7 mouse cellular contexts compared by ENCODE assay signal in the genomic region with DNA sequence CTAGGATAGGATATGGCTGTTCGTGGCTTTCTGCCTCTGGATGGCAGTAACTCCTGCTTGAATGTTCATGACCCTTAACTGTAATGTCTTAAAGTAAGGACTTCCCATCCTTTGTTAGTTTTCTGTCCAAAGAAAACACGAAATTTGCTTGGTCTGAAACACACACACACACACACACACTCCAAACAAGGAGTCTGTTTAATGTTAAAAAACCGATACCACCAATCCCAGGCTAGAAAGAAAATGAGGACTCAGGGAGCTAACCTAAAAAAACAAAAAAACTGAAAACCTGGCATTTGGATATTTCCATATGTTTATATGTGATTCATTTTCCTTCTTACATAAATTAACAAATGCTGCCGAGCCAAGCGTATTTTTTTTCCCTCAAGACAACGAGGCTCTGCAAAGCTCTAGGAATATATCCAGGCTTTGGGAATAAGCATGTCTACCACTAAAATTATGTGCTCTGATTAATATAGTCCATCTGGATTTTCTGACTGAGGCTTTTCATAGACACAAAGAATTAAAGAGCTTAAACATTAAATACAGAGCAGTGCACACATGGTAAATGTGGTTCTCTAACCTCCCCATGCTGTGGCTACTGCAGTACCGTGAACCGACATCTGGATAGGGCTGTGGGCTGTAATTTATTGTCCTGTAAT.
A peak's percentile ranks its signal among the peaks of the same experiment; 100 is the strongest.
DNase-seq lines count a peak whose midpoint lies in the region; ATAC-seq and TF ChIP-seq lines count a peak whose summit lies in the region.

No protein-coding gene starts in this region.

- H3K9ac ChIP-seq in lung, embryonic 14.5 days: no peak overlapping the region
- H3K9ac ChIP-seq in embryonic facial prominence, embryonic 14.5 days (ENCODE audit: low read depth, low read length): no peak overlapping the region
- H3K9ac ChIP-seq in intestine, postnatal 0 days (ENCODE audit: low read depth, low read length): no peak overlapping the region

- H3K9me3 ChIP-seq in lung, embryonic 14.5 days (ENCODE audit: low read depth, low read length): no peaks in the 10 kb centered on the region
- no peaks in the 10 kb centered on the region for H3K9me3 ChIP-seq in embryonic facial prominence, embryonic 14.5 days (ENCODE audit: control insufficient read depth, low read length)
- no peaks in the 10 kb centered on the region for H3K9me3 ChIP-seq in intestine, postnatal 0 days (ENCODE audit: control insufficient read depth)

- peak; percentile 64 for TF ChIP-seq CTCF in lung, embryonic 14.5 days (IDR thresholded peaks at IDR 0.05; ENCODE audit: low read depth)
- TF ChIP-seq CTCF in lung, adult 2 months (IDR thresholded peaks at IDR 0.05; ENCODE audit: insufficient read depth, low read length): no peak
- peak; percentile 62 for TF ChIP-seq CTCF in intestine, postnatal 0 days (IDR thresholded peaks at IDR 0.05; ENCODE audit: low read depth)

- H3K4me2 ChIP-seq in lung, embryonic 14.5 days: peak overlapping the region; percentile 27; the same call in 1 of the 2 replicates
- peak overlapping the region; percentile 5; the same call in 1 of the 2 replicates for H3K4me2 ChIP-seq in embryonic facial prominence, embryonic 14.5 days (ENCODE audit: low read depth, low read length)
- no peak overlapping the region for H3K4me2 ChIP-seq in intestine, postnatal 0 days (replicated peaks; ENCODE audit: low read depth)

- 31% methylated on average over 8 of the region's 8 CpGs for WGBS in lung, embryonic 14.5 days
- whole genome bisulfite sequencing in lung, adult 2 months: 52% methylated on average over 8 of the region's 8 CpGs
- 26% methylated on average over 8 of the region's 8 CpGs for WGBS in embryonic facial prominence, embryonic 14.5 days
- 58% methylated on average over 8 of the region's 8 CpGs for WGBS in intestine, postnatal 0 days

- peak overlapping the region; percentile 75 for H3K27ac ChIP-seq in lung, embryonic 14.5 days (ENCODE audit: low read depth)
- peak overlapping the region; percentile 78 for H3K27ac ChIP-seq in embryonic facial prominence, embryonic 14.5 days (replicated peaks; ENCODE audit: low read depth, low read length)
- no peak overlapping the region for H3K27ac ChIP-seq in intestine, postnatal 0 days (ENCODE audit: low read depth, low read length)

- peak; percentile 93 for ATAC-seq in lung, embryonic 14.5 days (ENCODE audit: insufficient read depth)
- ATAC-seq in embryonic facial prominence, embryonic 14.5 days (ENCODE audit: low read depth): peak; percentile 90
- ATAC-seq in intestine, postnatal 0 days: no peak
- no peak for ATAC-seq in CD4-positive, CD25-positive, alpha-beta regulatory T cell, adult 4 months

- H3K36me3 ChIP-seq in lung, embryonic 14.5 days (ENCODE audit: insufficient read depth): no peaks in the 10 kb centered on the region
- no peaks in the 10 kb centered on the region for H3K36me3 ChIP-seq in embryonic facial prominence, embryonic 14.5 days (ENCODE audit: control insufficient read depth, insufficient read depth, low read length)
- no peaks in the 10 kb centered on the region for H3K36me3 ChIP-seq in intestine, postnatal 0 days (ENCODE audit: control insufficient read depth, insufficient read depth)

- no peaks in the 10 kb centered on the region for H3K27me3 ChIP-seq in lung, embryonic 14.5 days (ENCODE audit: insufficient read depth, low read length)
- H3K27me3 ChIP-seq in embryonic facial prominence, embryonic 14.5 days (replicated peaks; ENCODE audit: control insufficient read depth, insufficient read depth, low read length): no peaks in the 10 kb centered on the region
- no peaks in the 10 kb centered on the region for H3K27me3 ChIP-seq in intestine, postnatal 0 days (replicated peaks; ENCODE audit: control insufficient read depth, insufficient read depth, low read length)

- H3K4me3 ChIP-seq in lung, embryonic 14.5 days (ENCODE audit: low read depth, low read length): no peak overlapping the region
- no peak overlapping the region for H3K4me3 ChIP-seq in lung, adult 2 months (replicated peaks; ENCODE audit: extremely low read depth, low read depth, low read length)
- no peak overlapping the region for H3K4me3 ChIP-seq in embryonic facial prominence, embryonic 14.5 days (ENCODE audit: low read depth, low read length)
- no peak overlapping the region for H3K4me3 ChIP-seq in intestine, postnatal 0 days (ENCODE audit: low read depth, low read length)

- DNase-seq in lung, embryonic 14.5 days: peak; percentile 83
- DNase-seq in lung, adult 2 months: no peak
- peak; percentile 94 for DNase-seq in embryonic facial prominence, embryonic 14.5 days (ENCODE audit: low spot score)
- peak; percentile 24 for DNase-seq in lung, postnatal 36 days
- DNase-seq in T-cell, adult 2 months (ENCODE audit: low spot score): no peak

- TF ChIP-seq POLR2A in lung, adult 2 months (IDR thresholded peaks at IDR 0.05; ENCODE audit: borderline replicate concordance, extremely low read depth, low read depth, low read length): no peak

- H3K4me1 ChIP-seq in lung, embryonic 14.5 days (ENCODE audit: insufficient read depth): 0 out of 2 replicates have a peak, but pooled peaks cover 7% of the 10 kb centered on the region
- no peaks in the 10 kb centered on the region for H3K4me1 ChIP-seq in lung, adult 2 months (ENCODE audit: control insufficient read depth, insufficient read depth, low read length)
- peaks cover 14% of the 10 kb centered on the region for H3K4me1 ChIP-seq in embryonic facial prominence, embryonic 14.5 days (ENCODE audit: control insufficient read depth, insufficient read depth, low read length)
- H3K4me1 ChIP-seq in intestine, postnatal 0 days (replicated peaks; ENCODE audit: control insufficient read depth, insufficient read depth, low read length): no peaks in the 10 kb centered on the region

Comparison
In these comparisons a context has a peak if more than half of its experiments do, and no peak if none do; other contexts are left out.
1. DNase-seq: peak in lung, embryonic 14.5 days (single experiment), embryonic facial prominence, embryonic 14.5 days (single experiment) and lung, postnatal 36 days (single experiment); none in lung, adult 2 months (single experiment) and T-cell, adult 2 months (single experiment).
2. ATAC-seq: peak in lung, embryonic 14.5 days (single experiment) and embryonic facial prominence, embryonic 14.5 days (single experiment); none in intestine, postnatal 0 days (single experiment) and CD4-positive, CD25-positive, alpha-beta regulatory T cell, adult 4 months (single experiment).